In the genomic region with DNA sequence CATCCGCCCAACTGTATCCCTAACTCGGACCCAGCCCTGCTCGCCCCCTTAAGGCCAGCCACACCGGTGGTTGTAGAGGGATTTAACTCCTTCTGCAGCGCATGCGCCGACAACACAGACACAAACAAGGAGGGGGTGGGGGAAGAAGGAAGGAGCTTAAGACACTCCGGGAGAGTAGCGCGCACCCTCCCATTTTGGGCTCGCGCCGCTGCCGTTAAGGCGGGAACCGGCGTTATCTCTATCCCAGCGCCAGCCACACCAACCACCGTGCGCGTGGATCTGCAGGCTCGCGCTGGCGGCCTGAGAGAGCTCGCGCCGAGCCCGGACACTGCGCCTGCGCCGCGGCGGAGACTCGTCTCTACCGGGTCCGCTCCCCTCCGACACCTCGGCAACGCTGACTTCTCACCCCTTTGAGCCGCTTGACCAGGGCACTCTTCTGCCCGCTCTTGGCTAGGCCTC, we compare ENCODE assay signal across 8 mouse cellular contexts. TPM values are rescaled to one million over a fixed set of nuclear protein-coding genes. Genes with fewer than 3 reads are reported as not detected.
DNase-seq lines count a peak whose midpoint lies in the region; ATAC-seq and TF ChIP-seq lines count a peak whose summit lies in the region.

A gene (plus strand): TSS at position 154 of the 459 bp plus-strand sequence.

- H3K4me1 ChIP-seq in bone marrow, adult 2 months (ENCODE audit: control insufficient read depth, insufficient read depth, low read length): no peaks in the 10 kb centered on the region
- H3K4me1 ChIP-seq in forebrain, embryonic 15.5 days: peaks cover 37% of the 10 kb centered on the region
- peaks cover 19% of the 10 kb centered on the region for H3K4me1 ChIP-seq in liver, embryonic 11.5 days (replicated peaks; ENCODE audit: control insufficient read depth, insufficient read depth, low read length)
- H3K4me1 ChIP-seq in neural tube, embryonic 14.5 days (ENCODE audit: control insufficient read depth, insufficient read depth, low read length): peaks cover 22% of the 10 kb centered on the region

- H3K27me3 ChIP-seq in forebrain, embryonic 15.5 days: no peaks in the 10 kb centered on the region
- H3K27me3 ChIP-seq in liver, embryonic 11.5 days (replicated peaks; ENCODE audit: control insufficient read depth, insufficient read depth, low read length): no peaks in the 10 kb centered on the region
- no peaks in the 10 kb centered on the region for H3K27me3 ChIP-seq in neural tube, embryonic 14.5 days (ENCODE audit: control insufficient read depth, insufficient read depth, low read length)

- peak; percentile 75 for ATAC-seq in forebrain, embryonic 15.5 days (replicated peaks)
- peak; percentile 82 for ATAC-seq in liver, embryonic 11.5 days (replicated peaks; ENCODE audit: low FRiP score)
- ATAC-seq in neural tube, embryonic 14.5 days (ENCODE audit: low read depth): peak; percentile 77

- peak; percentile 73 to 87 for DNase-seq in right cerebral cortex, adult 2 months (ENCODE audit: low spot score in 2 of 2)
- no peak for DNase-seq in right cerebral cortex, postnatal 25 days
- peak; percentile 92 for DNase-seq in induced T-regulatory cell, adult 2 months (ENCODE audit: low read depth)
- DNase-seq in liver, embryonic 11.5 days (ENCODE audit: low spot score): no peak
- DNase-seq in urinary bladder, postnatal 36 days (ENCODE audit: low spot score in 2 of 2): no peak

- peak within 1 kb of the TSS; percentile 86 for H3K4me3 ChIP-seq in bone marrow, adult 2 months (replicated peaks; ENCODE audit: control insufficient read depth, low read depth, low read length)
- H3K4me3 ChIP-seq in forebrain, embryonic 15.5 days: peak within 1 kb of the TSS; percentile 83
- H3K4me3 ChIP-seq in liver, embryonic 11.5 days (ENCODE audit: low read depth, low read length): peak within 1 kb of the TSS; percentile 82
- H3K4me3 ChIP-seq in neural tube, embryonic 14.5 days (ENCODE audit: low read depth, low read length): peak within 1 kb of the TSS; percentile 84

- peak; percentile 25; the same call in 1 of the 2 replicates for TF ChIP-seq CTCF in bone marrow, adult 2 months (IDR thresholded peaks at IDR 0.05; ENCODE audit: control insufficient read depth, insufficient read depth, low read length)

- H3K9me3 ChIP-seq in forebrain, embryonic 15.5 days: no peaks in the 10 kb centered on the region
- no peaks in the 10 kb centered on the region for H3K9me3 ChIP-seq in liver, embryonic 11.5 days (ENCODE audit: control insufficient read depth, low read length)
- H3K9me3 ChIP-seq in neural tube, embryonic 14.5 days (ENCODE audit: control insufficient read depth, low read length): no peaks in the 10 kb centered on the region

- peak within 1 kb of the TSS; percentile 97 for H3K27ac ChIP-seq in bone marrow, adult 2 months (ENCODE audit: control insufficient read depth, insufficient read depth, low read depth, low read length, poor library complexity)
- H3K27ac ChIP-seq in forebrain, embryonic 15.5 days (replicated peaks): peak within 1 kb of the TSS; percentile 94
- peak within 1 kb of the TSS; percentile 97 for H3K27ac ChIP-seq in liver, embryonic 11.5 days (ENCODE audit: low read depth, low read length)
- peak within 1 kb of the TSS; percentile 96 for H3K27ac ChIP-seq in neural tube, embryonic 14.5 days (ENCODE audit: low read depth, low read length)

- peak within 1 kb of the TSS; percentile 96 for H3K9ac ChIP-seq in forebrain, embryonic 15.5 days (replicated peaks)
- peak within 1 kb of the TSS; percentile 95 for H3K9ac ChIP-seq in liver, embryonic 11.5 days (ENCODE audit: low read depth, low read length)
- peak within 1 kb of the TSS; percentile 84 for H3K9ac ChIP-seq in neural tube, embryonic 14.5 days (replicated peaks; ENCODE audit: low read depth, low read length)

- peak within 1 kb of the TSS; percentile 80 for H3K4me2 ChIP-seq in forebrain, embryonic 15.5 days (replicated peaks)
- peak within 1 kb of the TSS; percentile 76 for H3K4me2 ChIP-seq in liver, embryonic 11.5 days
- H3K4me2 ChIP-seq in neural tube, embryonic 14.5 days (ENCODE audit: low read depth, low read length): peak within 1 kb of the TSS; percentile 89

- no peak; the same call in 1 of the 2 replicates for TF ChIP-seq POLR2A in bone marrow, adult 2 months (IDR thresholded peaks at IDR 0.05; ENCODE audit: borderline replicate concordance, control insufficient read depth, low read depth, low read length)

- whole genome bisulfite sequencing in bone marrow, adult 2 months: under 1% methylated on average over 41 of the region's 41 CpGs
- WGBS in forebrain, embryonic 15.5 days: under 1% methylated on average over 41 of the region's 41 CpGs
- 1% methylated on average over 41 of the region's 41 CpGs for WGBS in liver, embryonic 11.5 days
- WGBS in neural tube, embryonic 14.5 days: under 1% methylated on average over 41 of the region's 41 CpGs

- peaks cover 36% of the 10 kb centered on the region for H3K36me3 ChIP-seq in forebrain, embryonic 15.5 days
- H3K36me3 ChIP-seq in liver, embryonic 11.5 days (ENCODE audit: control insufficient read depth, insufficient read depth, low read length): peaks cover 27% of the 10 kb centered on the region; the same call in 1 of the 2 replicates
- H3K36me3 ChIP-seq in neural tube, embryonic 14.5 days (ENCODE audit: control insufficient read depth, insufficient read depth, low read length): peaks cover 17% of the 10 kb centered on the region

RNA-seq across cellular contexts. Expression of the gene that starts here (rescaled TPM):
- 14.8 and 35.0 TPM in 2 replicates for polyA plus RNA-seq in bone marrow, adult 2 months (2011; ENCODE audit: insufficient read depth, insufficient read length, low replicate concordance, missing spikeins)
- polyA plus RNA-seq in forebrain, embryonic 15.5 days (2015; fragmentation: Nextera tagmentation; extraction: Ambion mirVana): 71.2 and 71.6 TPM in 2 replicates
- 76.1 and 81.1 TPM in 2 replicates for polyA plus RNA-seq in liver, embryonic 11.5 days (2014; fragmentation: Nextera tagmentation; extraction: Ambion mirVana)
- polyA plus RNA-seq in neural tube, embryonic 14.5 days (2014; fragmentation: Nextera tagmentation; extraction: Ambion mirVana): 77.4 and 79.8 TPM in 2 replicates

Comparison
In these comparisons a context has a peak if more than half of its experiments do, and no peak if none do; other contexts are left out.
1. DNase-seq: peak in right cerebral cortex, adult 2 months (2 of 2) and induced T-regulatory cell, adult 2 months (single experiment); none in right cerebral cortex, postnatal 25 days (single experiment), liver, embryonic 11.5 days (single experiment) and urinary bladder, postnatal 36 days (0 of 2).
2. Peak in every context shown above with its lines, with median percentiles within 50 percentile points of each other: H3K27ac ChIP-seq, H3K4me3 ChIP-seq, ATAC-seq, H3K4me2 ChIP-seq and H3K9ac ChIP-seq.